Mouse (Mus musculus) ES-Bruce4 (cell line): ENCODE data around the gene Kif14.
"Not testable (repeated sequence)": the region's sequence is repeated elsewhere in the genome, so short reads cannot be mapped to it uniquely, and the experiment has no call there.

ENCODE experiments used
- CTCF ChIP-seq: IDR thresholded peaks from one replicate; pipeline ENCODE4 v1.8.1; 2011; ENCODE audit warnings: low read depth, low read length
- EP300 ChIP-seq: IDR thresholded peaks from 2 replicates; pipeline ENCODE4 v1.6.1; 2011; ENCODE audit warnings: low read depth, low read length; ENCODE audit not compliant: insufficient read depth

GRCm38 (mm10) chr1:136556643-136557042, 90.5 kb downstream of the Kif14 start:
- peak; percentile 17 for TF ChIP-seq CTCF
- TF ChIP-seq EP300 = not testable (repeated sequence)
